Mouse (Mus musculus) brain, embryonic 14.5 days (tissue): ENCODE measurements at regions not wholly inside any gene's neighbourhood (a gene's known extent, or its start where the extent isn't known, plus 50 kb on each side); places are given as distances from the start of the nearest gene placed in this dataset.

Experiments
- DNase-seq: peaks from one replicate; pipeline ENCODE4 v3.0.0-alpha.2; 2011; ENCODE audit warnings: low read depth
- CTCF ChIP-seq: fragments of 200-500 bp; IDR thresholded peaks from 2 replicates; pipeline ENCODE4 v1.5.1; 2012; ENCODE audit warnings: inconsistent platforms, mild to moderate bottlenecking, moderate library complexity, borderline replicate concordance; ENCODE audit not compliant: insufficient read depth, insufficient read length; ENCODE audit errors: extremely low read depth
- POLR2A ChIP-seq: fragments of 200-500 bp; IDR thresholded peaks from 2 replicates; pipeline ENCODE4 v1.6.1; 2012; ENCODE audit warnings: mild to moderate bottlenecking, inconsistent platforms, borderline replicate concordance; ENCODE audit not compliant: poor library complexity, insufficient read depth, insufficient read length, severe bottlenecking; ENCODE audit errors: extremely low read depth

DNA sequence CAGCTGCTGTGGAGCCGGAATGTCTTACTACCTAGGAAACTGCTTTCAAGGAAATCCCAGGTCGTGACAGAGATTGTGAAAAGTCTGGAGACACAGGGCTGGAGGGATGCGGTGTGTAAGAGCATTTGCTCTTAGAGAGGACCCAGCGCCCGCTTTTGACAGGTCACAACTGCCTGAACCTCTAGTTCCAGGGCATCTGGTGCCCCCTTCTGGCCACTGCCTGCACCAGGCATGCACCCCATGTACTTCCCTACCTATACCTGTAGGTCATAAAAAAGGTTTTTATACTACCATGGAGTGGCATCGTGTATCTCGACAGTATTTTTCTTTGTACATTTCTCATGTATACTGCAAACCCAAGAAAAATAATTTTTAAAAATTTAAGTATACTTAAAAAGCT is 314.0 kb downstream of the Bbx start:
- DNase-seq = no peak
- TF ChIP-seq POLR2A (no peak), CTCF (no peak)

- no peak for TF ChIP-seq CTCF
- TF ChIP-seq POLR2A = no peak
- DNase-seq = no peak
Measured at GRCm38 (mm10) chr16:50122460-50122859, 309.7 kb downstream of the Bbx start.

DNA sequence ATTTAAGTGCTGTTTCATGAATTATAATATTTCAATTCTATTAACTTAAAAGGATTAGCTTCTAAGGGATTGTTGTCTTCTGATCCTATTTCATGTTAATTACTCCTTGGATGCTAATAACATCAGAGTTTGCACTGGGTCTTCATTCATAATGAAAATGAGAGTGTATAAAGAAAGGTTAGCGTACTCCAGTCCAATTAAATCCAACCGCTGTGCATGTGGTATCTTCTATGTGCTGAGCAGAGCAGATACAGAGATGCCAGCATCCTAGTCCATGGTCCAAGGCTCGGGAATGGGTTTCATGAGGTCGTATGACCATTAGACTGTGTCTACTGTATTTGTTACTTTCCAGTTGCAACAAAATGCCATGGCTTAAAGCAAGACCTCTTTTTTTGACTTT is 307.5 kb downstream of the Bbx start:
- DNase-seq = no peak
- TF ChIP-seq POLR2A (no peak), CTCF (no peak)

DNA sequence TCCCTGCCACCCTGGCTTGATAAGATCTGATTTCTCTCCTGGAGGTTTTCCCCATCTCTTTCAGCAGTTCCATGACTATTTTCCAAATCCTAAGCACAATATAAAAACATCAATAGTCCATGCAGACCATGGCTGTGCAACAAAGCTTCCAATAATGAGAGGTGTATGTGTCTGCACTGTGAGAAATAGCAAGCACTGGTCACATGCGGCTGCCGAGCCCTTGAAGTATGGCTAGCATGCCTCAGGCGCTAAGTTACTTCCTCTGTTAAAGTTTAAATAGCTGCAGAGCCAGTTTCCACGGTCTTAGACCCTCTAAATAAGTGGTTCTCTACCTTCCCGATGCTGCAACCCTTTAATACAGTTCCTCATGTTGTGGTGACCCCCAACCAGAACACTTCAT is 306.6 kb downstream of the Bbx start:
- TF ChIP-seq CTCF (no peak), POLR2A (no peak)

DNA sequence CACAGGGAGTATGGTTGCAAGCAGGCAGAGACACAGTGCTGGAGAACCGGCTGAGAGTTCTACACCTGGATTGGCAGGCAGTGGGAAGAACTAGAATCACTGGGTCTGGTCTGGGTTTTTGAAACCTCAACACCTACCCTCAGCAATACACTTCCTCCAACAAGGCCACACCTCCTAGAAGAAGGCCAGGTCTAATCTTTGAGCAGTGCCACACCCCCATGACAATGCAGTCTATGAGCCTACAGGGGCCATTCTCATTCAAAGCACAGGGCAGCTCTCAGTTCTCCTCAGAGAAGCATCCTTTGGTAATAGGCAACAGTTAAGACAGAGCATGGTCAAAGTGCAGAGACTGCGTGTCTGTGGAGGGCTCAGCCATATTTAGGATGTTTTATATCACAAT is 300.8 kb downstream of the Bbx start:
- TF ChIP-seq CTCF = no peak
- TF ChIP-seq POLR2A = no peak
- no peak for DNase-seq

More for the DNA sequence above, 306.6 kb downstream of the Bbx start:
- no peak for DNase-seq
